In the genomic region with DNA sequence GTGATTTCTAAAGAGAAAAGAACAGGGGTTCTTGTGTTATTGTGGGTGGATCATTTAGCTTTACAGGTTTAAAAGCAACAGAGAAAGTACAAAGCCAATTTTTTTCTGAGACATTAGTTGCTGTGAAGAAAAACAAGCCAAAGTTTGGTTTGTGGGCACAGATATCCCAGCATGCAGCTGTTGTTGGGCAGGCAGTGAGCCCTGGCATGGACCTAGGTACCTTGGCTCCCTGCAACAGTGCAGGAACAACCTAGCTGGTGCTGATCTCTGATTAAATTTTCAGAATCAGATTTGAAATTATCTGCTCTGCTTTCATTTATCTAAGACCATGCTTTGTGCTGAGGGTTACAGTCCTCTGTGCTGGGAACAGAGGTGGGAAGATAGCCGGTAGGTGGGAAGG, we compare ENCODE assay signal across 16 mouse cellular contexts.
"Had no signal": no experiment of that assay in that cellular context is flagged by ENCODE, and none has a peak within 500 bp of the region (broad histone marks: within the 10 kb centered on the region; RNA-seq: fewer than 3 reads in every experiment).

No protein-coding gene starts in this region.

- ATAC-seq: intestine, postnatal 0 days; midbrain, embryonic 15.5 days had no signal

- H3K4me1 ChIP-seq: liver, embryonic 15.5 days; midbrain, embryonic 12.5 days; midbrain, embryonic 15.5 days had no signal

- H3K4me3 ChIP-seq: left cerebral cortex, adult 2 months; liver, embryonic 15.5 days; midbrain, embryonic 12.5 days; midbrain, embryonic 15.5 days had no signal

- H3K27me3 ChIP-seq: liver, embryonic 15.5 days; midbrain, embryonic 12.5 days; midbrain, embryonic 15.5 days had no signal

- H3K27ac ChIP-seq: kidney, postnatal 0 days; left cerebral cortex, adult 2 months; liver, embryonic 15.5 days; macrophage; midbrain, embryonic 12.5 days; midbrain, embryonic 15.5 days had no signal

- H3K9me3 ChIP-seq: liver, embryonic 15.5 days; midbrain, embryonic 12.5 days; midbrain, embryonic 15.5 days had no signal

- H3K4me2 ChIP-seq: liver, embryonic 11.5 days; liver, embryonic 15.5 days; midbrain, embryonic 12.5 days; midbrain, embryonic 15.5 days had no signal

- DNase-seq: kidney, postnatal 36 days; layer of hippocampus, postnatal 36 days; right cerebral cortex, adult 18-20 months; right cerebral cortex, postnatal 14 days; right cerebral cortex, postnatal 4 days; thymus, adult 2 months; thymus, postnatal 14 days; thymus, postnatal 4 days had no signal

- H3K9ac ChIP-seq: liver, embryonic 15.5 days; midbrain, embryonic 12.5 days; midbrain, embryonic 15.5 days had no signal

- H3K36me3 ChIP-seq: liver, embryonic 15.5 days; midbrain, embryonic 12.5 days; midbrain, embryonic 15.5 days had no signal
